Mouse (Mus musculus): ENCODE measurements around the gene Ipo11.

DNA sequence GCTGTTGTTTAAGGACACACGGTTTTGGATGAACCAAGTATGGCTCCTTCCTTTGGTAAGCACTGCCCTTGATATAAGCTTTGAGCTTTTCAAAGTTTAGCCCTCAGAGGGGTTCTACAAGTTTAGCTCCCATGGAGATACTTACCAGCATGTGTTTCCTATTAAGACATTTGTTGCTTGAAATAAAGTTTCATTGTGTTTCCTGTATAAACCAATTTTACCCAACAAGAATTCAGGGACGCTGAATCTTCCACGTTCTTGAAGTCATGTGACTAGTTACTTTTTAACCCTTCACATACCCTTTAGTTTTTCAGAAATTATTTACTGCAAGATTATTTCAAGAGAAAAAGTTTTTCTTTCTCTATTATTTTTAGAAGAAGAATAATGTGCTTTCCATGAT, 138.7 kb downstream of the Ipo11 start:
- TF ChIP-seq POLR2A (IDR thresholded peaks at IDR 0.05; ENCODE audit: control insufficient read depth, low read depth, low read length) (no peak), CTCF (IDR thresholded peaks at IDR 0.05; ENCODE audit: control insufficient read depth, insufficient read depth, insufficient replicate concordance, low read depth, low read length) (no peak)
